Mouse (Mus musculus) ovary, postnatal 36 days (tissue): ENCODE measurements around the gene Pou2f1.

Experiments used
- DNase-seq: peaks from one replicate; pipeline ENCODE4 v3.0.0; 2022; ENCODE audit warnings: low spot score, mixed read lengths

Pou2f1 gene

GRCm38 (mm10) chr1:165958159-165958558 lies 44.3 kb downstream of the Pou2f1 start:
- DNase-seq = no peak

DNA sequence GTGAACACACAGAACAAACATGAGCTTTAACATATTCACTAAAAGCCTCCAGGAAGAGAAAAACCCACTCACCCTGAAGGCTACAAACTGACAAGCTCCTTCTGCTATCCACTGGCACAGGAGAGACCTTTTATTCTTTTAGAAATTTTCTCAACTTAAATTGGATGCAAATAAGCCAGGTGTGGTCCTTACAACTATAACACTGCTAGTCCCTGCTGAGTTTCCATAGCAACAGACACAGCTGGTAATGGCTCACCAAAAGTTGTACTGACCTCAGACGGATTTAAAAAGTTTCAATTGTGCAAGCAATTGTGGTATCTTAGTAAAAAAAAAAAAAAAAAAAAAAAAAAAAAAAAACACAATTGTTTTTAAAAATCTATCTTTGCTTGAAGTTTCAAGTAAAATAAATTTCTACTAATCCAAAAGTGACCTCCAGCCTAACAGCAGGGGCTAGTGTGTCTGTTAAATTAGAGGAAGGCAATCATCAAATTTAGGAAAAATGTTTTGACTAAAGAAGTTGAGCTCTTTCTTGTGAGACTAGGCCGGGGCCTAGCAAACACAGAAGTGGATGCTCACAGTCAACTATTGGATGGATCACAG lies 54.2 kb downstream of the Pou2f1 start:
- DNase-seq = no peak

DNA sequence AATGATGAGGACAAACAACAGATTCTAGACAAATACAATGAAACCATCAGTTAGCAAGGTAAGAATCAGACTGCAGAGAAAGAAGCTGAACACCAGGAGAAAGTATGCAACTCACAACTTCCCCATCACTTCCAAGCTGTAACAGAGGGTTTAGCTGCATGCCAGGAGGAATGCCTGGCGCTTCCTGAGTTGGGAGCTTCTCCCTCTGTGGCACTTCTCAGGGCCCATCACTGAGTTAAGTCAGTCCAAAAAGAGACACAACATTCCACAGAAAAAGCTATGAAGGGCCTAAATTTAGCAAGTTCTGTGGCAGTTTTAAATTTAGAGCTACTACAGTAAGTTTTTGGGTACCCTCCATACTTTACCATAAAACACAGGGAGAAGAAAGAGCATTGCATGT lies 59.2 kb downstream of the Pou2f1 start:
- no peak for DNase-seq

DNA sequence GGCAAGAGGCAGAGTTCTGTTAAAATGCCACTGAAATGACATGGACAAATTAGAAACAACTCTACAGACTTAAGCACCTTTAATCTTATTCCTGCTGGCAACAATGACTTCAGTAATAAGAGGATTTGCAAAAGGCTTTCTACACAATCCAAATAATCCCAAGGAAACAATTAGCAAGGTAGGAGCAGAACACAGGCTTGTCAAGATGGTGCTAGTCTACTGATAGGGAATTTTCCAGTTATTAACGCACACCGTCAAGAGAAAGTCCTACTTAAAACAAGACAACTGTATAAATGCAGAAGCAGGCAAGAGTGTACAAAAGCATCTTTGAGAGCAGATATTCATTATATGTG lies 67.0 kb downstream of the Pou2f1 start:
- no peak for DNase-seq

DNA sequence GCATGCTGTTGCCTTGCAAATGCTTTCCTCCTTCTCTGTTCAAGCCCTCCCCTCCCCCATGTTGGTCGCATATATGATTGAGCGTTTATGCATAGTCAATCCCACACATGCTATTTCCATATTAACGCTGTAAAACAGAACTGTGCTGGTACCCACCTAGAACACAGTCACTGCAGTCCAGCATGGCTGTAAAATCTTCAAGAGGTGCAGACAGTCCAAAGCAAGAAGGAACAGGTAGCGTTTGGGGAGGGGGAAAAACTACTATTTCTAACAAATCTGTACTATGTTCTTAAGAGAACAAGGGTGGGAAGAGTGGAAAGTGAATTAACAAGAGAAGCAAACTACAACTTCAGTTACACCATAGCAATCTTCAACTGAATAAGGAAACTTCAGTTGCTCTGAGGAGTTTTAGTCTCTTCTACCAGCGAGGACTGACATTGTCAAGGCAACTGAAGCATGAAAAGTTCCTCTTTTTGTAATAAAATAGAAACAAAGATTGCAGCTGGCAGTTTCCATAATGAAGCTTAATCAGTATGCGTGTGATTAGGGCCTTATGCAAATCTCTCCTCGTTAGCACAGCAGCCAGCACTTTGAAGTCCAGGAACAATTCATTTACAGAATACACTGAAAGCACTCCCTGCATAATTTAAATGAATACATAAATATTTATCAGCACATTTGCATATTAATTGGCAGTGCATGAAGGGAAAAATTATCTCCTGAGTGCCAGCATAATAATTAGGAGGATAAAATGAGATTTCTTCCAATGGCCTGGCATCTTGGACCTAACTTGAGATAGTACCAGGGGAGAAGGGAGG lies 67.6 kb downstream of the Pou2f1 start:
- no peak for DNase-seq

DNA sequence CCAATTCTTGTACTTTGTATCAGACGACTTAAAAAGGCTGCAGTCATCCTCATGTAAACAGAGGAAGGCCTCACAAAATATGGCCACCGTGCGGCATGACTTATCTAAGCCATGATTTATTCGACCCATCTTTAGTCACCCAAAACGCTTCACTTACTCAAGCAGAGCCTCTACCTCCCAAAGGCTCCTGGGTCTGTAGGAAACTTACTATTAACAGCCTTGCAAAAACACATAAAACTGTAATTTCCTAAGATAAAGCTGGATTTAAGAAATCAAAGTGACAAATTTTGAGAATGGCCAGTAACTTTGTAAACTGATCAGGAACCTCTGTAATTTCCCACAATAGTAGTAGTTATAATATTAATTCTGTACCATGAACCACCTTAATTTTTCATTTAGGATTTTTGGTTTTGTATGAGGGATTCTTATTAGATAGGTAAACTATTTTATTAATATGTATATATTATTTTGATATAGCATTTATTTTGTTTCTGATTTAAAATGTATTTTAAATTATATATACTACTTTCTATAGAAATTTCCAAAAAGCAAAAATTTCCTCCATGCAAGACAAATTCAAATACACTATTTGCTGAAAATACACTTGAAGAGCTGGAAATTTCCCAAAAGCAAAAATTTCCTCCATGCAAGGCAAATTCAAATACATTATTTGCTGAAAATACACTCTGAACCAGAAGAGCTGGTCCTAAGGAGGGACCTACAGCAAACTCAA lies 68.4 kb downstream of the Pou2f1 start:
- no peak for DNase-seq

DNA sequence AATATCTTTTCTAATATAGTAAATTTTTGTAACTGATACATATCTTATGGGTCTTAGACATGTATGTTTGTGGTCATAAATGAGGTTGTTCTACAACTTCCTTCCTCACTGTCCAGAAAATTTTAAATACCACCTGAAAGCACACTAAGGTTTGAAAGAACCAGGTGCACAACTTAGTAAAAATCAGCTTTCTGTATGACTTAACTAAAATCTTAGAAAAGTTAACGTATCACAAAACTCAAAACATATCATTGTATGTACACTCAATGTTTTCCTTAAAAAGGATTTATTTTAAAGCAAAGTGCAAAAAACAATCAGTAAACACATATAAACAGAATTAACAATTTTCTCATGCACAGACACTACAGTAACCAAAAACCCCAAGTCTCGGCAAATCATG lies 69.6 kb downstream of the Pou2f1 start:
- no peak for DNase-seq

DNA sequence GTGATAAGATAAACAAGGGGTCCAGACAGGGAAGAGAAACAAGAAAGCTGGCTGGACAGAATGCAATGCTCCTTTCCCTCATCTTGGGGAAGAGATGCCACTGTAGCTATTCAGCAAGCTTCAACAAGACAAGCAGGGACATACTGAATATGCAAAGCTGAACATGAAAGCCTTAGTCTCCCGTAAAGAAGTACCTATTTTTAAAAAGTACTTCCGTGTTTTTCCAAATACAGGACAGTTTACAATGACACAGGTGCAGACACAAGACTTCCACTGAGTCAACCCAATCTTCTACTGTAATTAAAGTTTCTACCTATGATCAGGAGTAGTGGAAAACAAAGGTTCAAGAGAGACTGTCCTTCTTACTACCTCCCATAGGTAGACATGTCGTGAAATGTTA lies 72.0 kb downstream of the Pou2f1 start:
- DNase-seq = no peak

GRCm38 (mm10) chr1:165927507-165928279 lies 74.8 kb downstream of the Pou2f1 start:
- no peak for DNase-seq

DNA sequence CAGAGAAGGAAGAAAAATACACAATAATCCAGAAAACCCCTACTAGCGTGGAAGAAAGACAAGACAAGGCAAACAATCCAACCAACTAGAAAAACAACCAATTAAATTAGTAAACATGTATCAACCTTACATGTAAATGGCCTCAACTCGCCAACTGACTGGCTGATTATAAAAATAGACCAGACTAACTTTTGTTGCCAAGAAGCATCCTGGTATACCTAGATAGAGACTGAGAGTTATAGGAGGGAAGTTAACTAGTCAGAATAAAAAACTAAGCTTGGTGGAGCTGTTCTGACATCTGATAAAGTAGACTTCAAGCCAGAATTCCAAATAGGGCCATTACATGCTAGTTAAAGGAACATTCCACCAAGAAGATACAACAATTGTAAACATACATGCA lies 77.3 kb downstream of the Pou2f1 start:
- no peak for DNase-seq

DNA sequence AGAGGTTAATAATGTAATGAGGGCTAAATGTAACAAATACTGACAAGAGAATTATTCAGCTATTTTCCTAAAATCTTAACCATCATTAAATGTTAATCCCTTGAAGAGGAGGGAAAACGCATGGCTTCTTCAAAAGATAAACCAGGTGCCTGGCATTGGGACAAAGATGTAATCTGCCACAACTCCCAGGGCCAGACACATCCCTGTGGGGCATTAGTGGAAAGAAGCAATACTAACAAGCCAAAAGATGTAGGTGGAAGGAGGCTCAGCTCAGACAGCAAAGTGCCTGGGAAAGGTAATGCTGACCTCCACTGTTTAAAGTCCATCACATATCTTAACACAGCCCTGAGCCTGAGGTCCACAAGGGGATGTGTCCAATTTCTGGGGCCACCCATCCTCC lies 80.0 kb downstream of the Pou2f1 start:
- DNase-seq = no peak

- no peak for DNase-seq
Measured at GRCm38 (mm10) chr1:165921026-165921425, 81.5 kb downstream of the Pou2f1 start.

- no peak for DNase-seq
Measured at GRCm38 (mm10) chr1:165914416-165914801, 88.1 kb downstream of the Pou2f1 start.

GRCm38 (mm10) chr1:165913720-165914415 lies 88.6 kb downstream of the Pou2f1 start:
- no peak for DNase-seq

DNA sequence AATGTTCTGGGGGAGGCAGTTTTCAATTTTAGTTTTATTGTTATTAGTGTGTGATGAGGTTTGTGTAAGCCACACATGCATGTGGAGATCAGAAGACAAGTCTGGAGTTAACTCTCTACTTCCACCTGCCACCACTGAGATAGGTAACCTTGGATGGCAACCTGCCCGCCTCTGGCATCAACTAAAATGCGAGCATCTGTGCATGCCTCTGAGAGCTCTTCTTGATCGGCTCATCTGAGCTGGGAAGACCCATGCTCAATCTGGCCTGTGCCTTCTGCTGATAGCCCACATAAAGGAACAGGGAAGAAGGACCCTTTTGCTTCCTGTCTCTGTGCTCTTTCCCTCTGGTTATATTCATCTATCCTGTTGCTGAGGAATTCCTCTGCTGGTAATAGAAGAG lies 93.0 kb downstream of the Pou2f1 start:
- no peak for DNase-seq

GRCm38 (mm10) chr1:165908806-165909205 lies 93.7 kb downstream of the Pou2f1 start:
- no peak for DNase-seq

GRCm38 (mm10) chr1:165908153-165908552 lies 94.3 kb downstream of the Pou2f1 start:
- no peak for DNase-seq

- DNase-seq = no peak
Measured at GRCm38 (mm10) chr1:165903596-165903995, 98.9 kb downstream of the Pou2f1 start.

GRCm38 (mm10) chr1:165891686-165892085 lies 110.8 kb downstream of the Pou2f1 start:
- no peak for DNase-seq

- DNase-seq = no peak
Measured at GRCm38 (mm10) chr1:165882146-165882900, 120.2 kb downstream of the Pou2f1 start.

DNA sequence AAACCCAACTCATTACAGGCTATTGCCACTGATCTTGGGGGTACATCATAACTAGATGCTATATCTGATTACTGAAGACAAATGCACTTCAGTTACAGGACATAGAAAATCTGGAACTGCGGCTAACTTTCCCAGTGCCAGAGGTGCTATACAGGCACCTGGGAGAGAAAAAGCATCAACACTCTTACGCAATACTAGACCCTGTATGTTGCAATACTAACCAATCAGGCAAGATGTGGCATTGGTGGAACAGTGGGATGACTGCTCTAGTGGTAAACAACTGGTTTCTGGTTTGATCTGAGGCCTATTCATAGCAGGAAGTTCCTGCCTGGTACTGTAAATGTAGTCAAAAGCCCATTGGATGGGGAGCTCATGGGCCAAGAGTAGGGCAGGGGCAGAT lies 123.7 kb downstream of the Pou2f1 start:
- no peak for DNase-seq
